Mouse (Mus musculus) CD8-positive naive resting alpha-beta T cell, adult 2 months (primary cell): ENCODE results near the gene Pla2g15.

ENCODE experiments used
- DNase-seq, 2 experiments: peaks; one replicate each; pipeline ENCODE4 v3.0.0; 2022; ENCODE audit warnings: low read depth in 2 of 2, low spot score in 2 of 2

Gene Pla2g15

DNA sequence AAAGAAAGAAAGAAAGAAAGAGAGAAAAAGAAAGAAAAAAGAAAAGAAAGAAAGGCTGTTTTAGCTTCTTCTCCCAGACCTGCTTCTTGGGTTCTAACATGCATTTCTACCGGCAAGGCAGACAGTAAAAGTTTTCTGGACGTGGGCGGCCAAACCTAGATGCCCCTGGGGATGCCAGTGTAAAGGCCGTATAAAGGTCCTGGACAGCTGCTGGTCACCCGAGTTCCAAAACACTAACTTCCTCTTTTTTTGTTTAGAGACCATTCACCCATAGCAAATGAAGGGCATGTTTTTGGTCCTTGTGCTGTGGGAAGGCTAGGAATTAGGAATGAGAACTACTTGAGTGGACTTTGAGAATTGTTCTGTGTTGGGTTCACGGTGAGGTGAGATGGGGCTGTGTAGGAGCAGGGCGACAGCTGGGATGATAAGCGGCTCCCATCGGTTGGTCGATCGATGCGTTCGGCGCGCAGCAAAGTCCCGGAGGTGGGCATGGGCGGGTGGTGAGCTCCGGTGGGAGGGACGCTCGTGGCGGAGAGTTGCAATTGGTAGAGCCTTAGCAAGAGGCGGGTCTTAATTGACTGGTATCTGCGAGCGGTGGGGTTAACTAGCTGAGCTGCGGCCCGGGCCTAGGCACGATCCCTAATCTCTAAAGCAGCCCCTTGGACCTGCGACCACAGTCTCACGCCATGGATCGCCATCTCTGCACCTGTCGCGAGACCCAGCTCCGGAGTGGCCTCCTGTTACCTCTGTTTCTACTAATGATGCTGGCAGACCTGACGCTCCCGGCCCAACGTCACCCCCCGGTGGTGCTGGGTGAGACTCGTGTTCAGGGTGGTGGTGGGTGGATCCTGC, at the start of gene Pla2g15:
Pla2g15 (plus strand) TSS at position 599 of the 852 bp plus-strand sequence.
- peak; percentile 82 to 91 for DNase-seq

DNA sequence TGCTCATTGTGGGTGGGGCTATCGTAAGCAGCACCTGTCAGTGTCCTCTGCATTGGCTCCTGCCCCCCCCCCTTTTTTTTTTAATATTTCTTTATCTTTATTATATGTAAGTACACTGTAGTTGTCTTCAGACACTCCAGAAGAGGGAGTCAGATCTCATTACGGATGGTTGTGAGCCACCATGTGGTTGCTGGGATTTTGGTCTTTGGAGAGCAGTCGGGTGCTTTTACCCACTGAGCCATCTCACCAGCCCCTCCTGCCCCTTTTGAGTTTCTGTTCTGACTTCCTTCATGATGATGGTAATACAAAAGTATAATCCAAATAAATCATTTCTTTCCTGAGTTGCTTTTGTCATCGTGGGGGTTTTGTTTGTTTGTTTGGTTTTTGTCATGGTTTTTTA, 47.9 kb upstream of the Pla2g15 start:
- DNase-seq, result no peak

- no peak for DNase-seq
These were observed 46.3 kb upstream of the Pla2g15 start for GRCm38 (mm10) chr8:106103888-106104287.

DNA sequence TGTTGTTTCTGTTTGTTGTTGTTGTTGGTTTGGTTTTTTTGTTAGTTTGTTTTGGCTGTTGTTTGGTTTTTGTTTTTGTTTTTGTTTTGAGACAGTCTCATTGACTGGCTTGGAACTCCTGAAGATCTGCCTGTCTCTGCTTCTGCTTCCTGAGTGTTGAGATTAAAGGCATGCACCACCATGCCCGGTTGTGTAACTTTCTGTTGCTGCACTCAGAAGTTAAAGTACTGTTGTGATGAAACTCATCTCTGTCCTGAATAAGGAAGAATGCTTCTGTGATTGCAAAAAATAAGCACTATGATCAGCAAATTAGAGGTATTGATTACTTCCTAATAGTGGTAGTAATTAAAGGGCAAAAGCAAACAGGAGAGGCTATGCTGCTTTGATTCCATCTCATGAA, 44.0 kb upstream of the Pla2g15 start:
- DNase-seq, result no peak

- no peak for DNase-seq
These were observed 42.1 kb upstream of the Pla2g15 start for GRCm38 (mm10) chr8:106108080-106108479.

- no peak for DNase-seq
These were observed 41.5 kb upstream of the Pla2g15 start for GRCm38 (mm10) chr8:106108729-106109128.

- no peak for DNase-seq
These were observed 38.2 kb upstream of the Pla2g15 start for GRCm38 (mm10) chr8:106112041-106112440.

GRCm38 (mm10) chr8:106112514-106112913, 37.7 kb upstream of the Pla2g15 start:
- no peak for DNase-seq

GRCm38 (mm10) chr8:106115897-106116296, 34.3 kb upstream of the Pla2g15 start:
- no peak for DNase-seq

DNA sequence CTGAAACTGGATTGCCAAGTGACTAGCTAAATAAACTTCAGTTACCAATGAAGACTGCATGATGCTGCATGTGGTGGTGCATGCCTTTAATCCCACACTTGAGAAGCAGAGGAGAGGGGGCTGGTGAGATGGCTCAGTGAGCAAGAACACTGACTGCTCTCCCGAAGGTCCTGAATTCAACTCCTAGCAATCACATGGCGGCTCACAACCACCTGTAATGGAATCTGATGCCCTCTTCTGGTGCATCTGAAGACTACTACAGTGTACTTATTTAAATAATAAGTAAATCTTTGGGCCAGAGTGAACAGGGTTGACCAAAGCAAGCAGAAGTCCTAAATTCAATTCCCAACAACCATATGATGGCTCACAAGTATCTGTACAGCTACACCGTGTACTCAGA, 26.8 kb upstream of the Pla2g15 start:
- DNase-seq, result no peak

GRCm38 (mm10) chr8:106126055-106126454, 24.1 kb upstream of the Pla2g15 start:
- DNase-seq, result no peak

- no peak for DNase-seq
These were observed 23.1 kb upstream of the Pla2g15 start for GRCm38 (mm10) chr8:106127054-106127453.

DNA sequence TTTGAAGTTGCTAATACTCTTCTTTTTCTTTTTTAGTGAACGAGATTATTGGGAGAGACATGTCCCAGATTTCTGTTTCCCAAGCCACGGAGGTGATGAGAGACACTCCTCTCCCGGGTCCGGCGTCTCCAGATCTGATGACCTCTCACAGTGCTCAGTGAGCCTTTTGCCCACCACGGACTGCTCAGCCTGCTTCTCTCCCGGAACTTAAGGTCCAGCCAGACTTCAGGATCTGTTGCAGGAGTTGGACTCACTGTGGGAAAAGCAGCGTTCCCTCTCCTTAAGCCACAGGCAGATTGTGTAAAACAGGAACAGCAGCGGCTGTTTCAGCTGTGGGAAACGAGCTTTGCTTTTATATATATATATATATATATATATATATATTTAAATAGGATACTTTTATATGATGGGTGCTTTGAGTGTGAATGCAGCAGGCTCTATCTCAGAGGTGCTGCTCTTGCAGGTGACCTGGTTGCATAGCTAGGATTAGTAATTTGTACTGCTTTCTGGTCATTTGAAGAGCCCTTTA, 22.3 kb upstream of the Pla2g15 start:
- no peak for DNase-seq

DNA sequence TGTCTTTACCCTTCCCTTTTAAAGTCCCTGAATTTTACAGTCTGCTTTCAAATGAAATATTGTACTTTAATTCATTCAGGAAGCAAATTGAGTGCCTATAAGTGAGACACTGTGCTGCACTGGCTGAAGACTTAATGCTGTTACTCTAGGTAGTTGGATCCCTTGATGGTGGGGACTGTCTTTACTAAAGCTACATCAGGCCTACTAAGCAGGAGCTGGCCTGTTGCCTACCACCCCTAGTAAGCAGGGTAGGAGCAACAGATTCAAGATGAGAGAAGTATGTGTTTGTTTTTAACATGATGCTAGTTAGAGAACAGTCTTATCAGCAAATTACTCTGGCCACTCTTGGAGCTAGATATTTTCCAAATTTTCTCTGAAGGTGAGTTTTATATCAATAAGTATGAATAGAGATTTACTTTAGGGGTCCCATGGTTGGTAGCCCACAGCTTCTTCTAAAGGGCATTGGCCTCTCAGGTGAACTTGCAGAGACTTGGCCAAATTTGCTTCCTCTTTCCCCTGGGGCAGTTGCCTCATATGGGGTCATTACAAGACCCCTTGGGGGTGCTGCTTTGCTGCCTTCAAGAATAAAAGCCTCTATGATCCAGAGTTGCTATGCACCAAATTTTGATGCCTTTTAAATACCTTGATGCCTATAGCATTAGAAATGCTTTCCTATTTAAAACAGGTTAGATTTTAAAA, 20.8 kb upstream of the Pla2g15 start:
- no peak for DNase-seq

- DNase-seq, result no peak
These were observed 20.2 kb upstream of the Pla2g15 start for GRCm38 (mm10) chr8:106129997-106130396.

DNA sequence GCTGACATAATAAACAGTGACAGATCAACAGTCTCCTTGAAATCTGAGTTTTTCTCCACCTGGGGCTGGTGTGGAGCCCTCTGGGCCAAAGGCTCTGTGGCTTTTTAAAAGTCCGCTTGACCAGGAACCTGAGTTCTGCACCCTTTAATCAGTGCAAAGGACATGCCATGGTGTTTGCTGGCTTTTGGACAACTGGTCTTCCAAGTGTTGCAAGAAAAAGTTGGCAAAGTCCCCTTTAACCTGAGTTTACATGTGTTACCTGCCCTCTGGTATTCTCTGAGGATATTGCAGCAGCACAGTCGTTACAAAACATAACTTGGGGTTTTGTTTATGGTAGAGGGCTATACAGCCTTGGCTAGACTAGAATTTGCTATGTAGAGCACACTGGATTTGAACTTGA, 19.7 kb upstream of the Pla2g15 start:
- DNase-seq, result no peak

DNA sequence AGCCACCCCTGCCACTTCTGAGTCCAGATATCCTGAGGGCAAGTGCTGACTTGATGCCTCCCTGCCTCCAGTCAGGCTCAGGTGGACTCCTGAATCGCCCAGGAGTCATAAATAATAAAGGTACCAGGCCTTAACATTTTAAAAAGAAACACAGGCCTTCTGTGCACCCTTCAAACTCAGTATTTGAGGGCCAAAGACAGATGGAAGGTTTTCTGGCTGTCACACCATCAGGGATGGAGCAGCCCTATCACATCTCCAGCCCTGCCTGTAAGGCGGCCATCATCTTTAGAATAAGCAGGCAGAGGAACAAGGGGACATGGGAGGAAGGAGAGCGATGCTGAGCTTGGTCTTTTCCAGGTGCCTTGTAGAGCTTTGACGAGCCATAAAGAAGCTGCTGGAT, 19.2 kb upstream of the Pla2g15 start:
- no peak for DNase-seq

DNA sequence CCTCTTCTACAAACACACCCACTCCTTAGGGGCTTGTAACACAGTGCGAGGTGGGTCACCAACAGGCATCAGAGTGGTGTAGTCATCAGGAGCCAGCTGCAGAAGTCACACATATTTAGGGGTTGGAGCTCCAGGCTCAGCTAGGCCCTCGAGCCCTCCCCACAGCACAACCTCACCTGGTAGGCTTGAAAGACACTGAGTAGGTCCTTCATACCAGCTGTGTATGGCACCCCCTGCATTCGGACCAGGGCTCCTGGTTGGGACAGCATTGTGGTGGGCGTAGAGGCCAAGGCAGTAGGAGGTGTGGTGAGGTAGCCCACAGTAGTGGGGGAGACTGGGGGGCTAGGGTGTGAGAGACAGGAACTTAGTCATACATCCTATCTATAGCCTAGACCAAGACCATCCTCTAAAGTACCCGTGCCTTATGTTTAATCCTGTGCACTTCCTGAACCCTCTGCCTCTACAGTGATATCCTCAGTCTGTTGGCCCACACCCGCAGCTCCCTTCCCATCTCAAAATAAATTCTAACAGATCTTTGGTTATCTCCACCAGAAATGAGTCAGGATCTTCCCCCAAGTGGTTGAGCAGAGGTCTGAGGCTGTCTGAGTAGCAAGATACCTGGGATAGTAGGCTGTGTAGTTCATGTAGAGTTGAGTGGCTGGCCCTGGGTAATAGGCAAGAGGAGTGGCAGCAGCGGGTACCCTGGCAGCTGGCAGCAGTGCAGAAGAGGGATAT, 18.5 kb upstream of the Pla2g15 start:
- no peak for DNase-seq

DNA sequence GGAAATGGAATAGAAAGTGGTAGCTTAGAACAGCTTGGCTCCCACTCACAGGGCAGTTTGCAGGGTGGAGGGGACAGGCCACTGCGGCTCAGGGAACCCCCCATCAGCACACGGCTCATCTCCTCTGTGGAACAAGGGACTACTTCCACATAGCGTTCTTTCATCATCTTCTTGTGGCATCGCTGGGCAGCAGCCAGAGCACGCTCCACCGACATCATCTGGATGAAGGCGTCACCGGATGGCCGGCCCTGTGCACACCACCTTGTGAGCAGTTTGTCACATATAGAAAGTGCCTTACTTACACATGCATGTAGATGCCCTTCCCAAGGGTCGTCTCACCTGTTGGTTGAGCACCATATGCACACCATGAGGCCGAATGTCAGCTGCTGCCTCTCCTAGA, 17.8 kb upstream of the Pla2g15 start:
- no peak for DNase-seq

- no peak for DNase-seq
These were observed 16.7 kb upstream of the Pla2g15 start for GRCm38 (mm10) chr8:106133526-106133925.

- DNase-seq, result no peak
These were observed 16.3 kb upstream of the Pla2g15 start for GRCm38 (mm10) chr8:106133946-106134345.
